Mouse (Mus musculus) E14TG2a.4 (cell line): ENCODE results near the gene Tmem190.

Experiments
- CTCF ChIP-seq: conservative IDR thresholded peaks from 2 replicates; pipeline ENCODE4 v1.5.1; 2014; ENCODE audit warnings: low read length
- NANOG ChIP-seq: IDR thresholded peaks from 2 replicates; pipeline ENCODE4 v1.6.1; 2014; ENCODE audit warnings: borderline replicate concordance, low read length, mixed read lengths

- TF ChIP-seq CTCF, result no peak
- no peak for TF ChIP-seq NANOG
These were observed 49.8 kb upstream of the Tmem190 start for GRCm38 (mm10) chr7:4732968-4733392.
